In genomic region chr5:132190190-132190589, GRCm38 (mm10) we compare ENCODE assay signal across 18 mouse cellular contexts.
DNase-seq lines count a peak whose midpoint lies in the region.
"Had no signal": no experiment of that assay in that cellular context is flagged by ENCODE, and none has a peak within 500 bp of the region (broad histone marks: within the 10 kb centered on the region; RNA-seq: fewer than 3 reads in every experiment).

No protein-coding gene starts in this region.

- intact Hi-C loops in heart, postnatal 10 days (cut with DNase I) = no loop called here
- intact Hi-C loops in heart, postnatal 25 days (cut with DNase I) = no loop called here

- peak; percentile 14 for DNase-seq in heart, adult 8-10 months (ENCODE audit: low spot score)
- no peak for DNase-seq in heart, adult 9 months (ENCODE audit: low spot score in 2 of 2)
- peak; percentile 50 to 53 for DNase-seq in heart, postnatal 10 days
- DNase-seq in heart, postnatal 25 days (ENCODE audit: low spot score) = no peak
- peak; percentile 1 for DNase-seq in lung, postnatal 14 days
- no peak for DNase-seq in lung, postnatal 25 days (ENCODE audit: low spot score)
- no peak for DNase-seq in right cerebral cortex, adult 18-20 months
- DNase-seq: adrenal gland, postnatal 25 days; B cell, adult 2 months; cerebellum, adult 18-20 months; cerebellum, postnatal 10 days; gastrocnemius, postnatal 14 days; kidney, adult 2 months; kidney, postnatal 10 days; layer of hippocampus, adult 9-11 months; liver, embryonic 13.5 days; right cerebral cortex, postnatal 4 days; thymus, postnatal 4 days had no signal

Comparison
In these comparisons a context has a peak if more than half of its experiments do, and no peak if none do; other contexts are left out.
1. DNase-seq: peak in heart, adult 8-10 months (single experiment), heart, postnatal 10 days (2 of 2) and lung, postnatal 14 days (single experiment); none in heart, adult 9 months (0 of 2), heart, postnatal 25 days (single experiment), lung, postnatal 25 days (single experiment) and right cerebral cortex, adult 18-20 months (single experiment).